Mouse (Mus musculus): Measurements from ENCODE around the gene Jmy.

DNA sequence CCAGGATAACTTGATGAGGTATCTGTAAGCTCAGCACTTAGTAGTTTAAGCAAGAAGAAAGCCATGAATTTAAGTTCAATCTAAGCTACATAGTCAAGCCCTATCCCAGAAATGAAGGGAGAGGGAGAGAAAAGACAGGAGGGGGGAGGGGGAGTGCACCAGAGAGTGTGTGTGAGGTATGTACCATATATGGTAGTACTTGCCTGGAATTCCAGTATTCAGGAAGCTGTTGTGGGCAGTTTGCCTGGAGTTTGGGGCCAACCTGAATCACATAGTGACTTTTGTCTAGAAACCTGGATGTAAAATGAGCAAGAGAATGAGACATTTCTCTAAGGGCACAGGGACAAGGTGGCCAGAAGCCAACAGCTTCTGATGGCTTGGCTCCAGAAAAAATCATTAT is 17.6 kb upstream of the Jmy start:
- TF ChIP-seq CTCF (IDR thresholded peaks at IDR 0.05; ENCODE audit: borderline replicate concordance, insufficient read depth, low read length) (no peak), POLR2A (IDR thresholded peaks at IDR 0.05; ENCODE audit: low read depth, low read length) (no peak)

Measured in embryonic fibroblast, embryonic 13.5 days (primary cell).